Mouse (Mus musculus): ENCODE results near the gene Gm3250.
"Not testable (repeated sequence)": the region's sequence is repeated elsewhere in the genome, so short reads cannot be mapped to it uniquely, and the experiment has no call there.

Gm3250 gene

DNA sequence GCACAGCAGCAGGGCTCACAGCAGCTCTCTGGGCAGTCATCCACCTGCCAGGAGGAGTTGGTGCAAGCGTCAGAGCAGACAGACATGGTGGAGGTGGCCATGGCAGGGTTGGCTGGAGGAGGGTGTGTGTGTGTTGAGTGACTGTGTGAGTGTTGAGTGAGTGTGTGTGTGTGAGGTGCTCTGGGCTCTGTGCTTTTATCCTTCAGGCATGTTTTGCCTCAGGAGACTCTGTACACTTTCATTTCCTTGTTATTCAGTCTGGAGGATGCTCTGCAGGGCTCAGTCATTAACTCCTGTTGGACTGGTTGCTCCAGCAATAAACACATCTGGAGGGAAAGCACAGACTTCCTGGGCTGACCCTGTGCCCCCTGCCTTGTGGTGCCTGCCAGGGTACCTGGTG lies 31.1 kb downstream of the Gm3250 start, which contains the start of gene Gm9736:
Gm9736 (minus strand) TSS at position 101 of the 400 bp plus-strand sequence.
- in situ Hi-C loops (cut with MboI, MseI), result loop anchor here (10.0 kb wide), 1 partner anchor 1946 kb away; no protein-coding TSS in a partner anchor

DNA sequence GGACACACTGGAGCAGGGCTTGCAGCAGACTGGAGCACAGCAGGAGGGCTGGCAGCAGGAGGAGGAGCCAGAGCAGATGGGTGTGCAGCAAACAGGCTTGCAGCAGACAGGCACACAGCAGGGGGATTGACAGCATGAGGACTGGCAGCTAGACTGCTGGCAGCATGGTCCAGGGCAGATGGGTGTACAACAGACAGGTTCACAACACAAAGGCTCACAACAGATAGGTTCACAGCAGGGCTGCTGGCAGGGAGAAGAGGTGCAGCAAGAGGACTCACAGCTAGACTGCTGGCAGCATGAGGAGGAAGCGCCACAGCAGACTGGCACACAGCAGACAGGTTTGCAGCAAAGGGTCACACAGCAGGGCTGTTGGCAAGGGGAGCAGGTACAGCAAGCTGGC lies 31.7 kb downstream of the Gm3250 start:
- in situ Hi-C loops (cut with MboI, MseI), result loop anchor here (10.0 kb wide), 1 partner anchor 1946 kb away; no protein-coding TSS in a partner anchor

DNA sequence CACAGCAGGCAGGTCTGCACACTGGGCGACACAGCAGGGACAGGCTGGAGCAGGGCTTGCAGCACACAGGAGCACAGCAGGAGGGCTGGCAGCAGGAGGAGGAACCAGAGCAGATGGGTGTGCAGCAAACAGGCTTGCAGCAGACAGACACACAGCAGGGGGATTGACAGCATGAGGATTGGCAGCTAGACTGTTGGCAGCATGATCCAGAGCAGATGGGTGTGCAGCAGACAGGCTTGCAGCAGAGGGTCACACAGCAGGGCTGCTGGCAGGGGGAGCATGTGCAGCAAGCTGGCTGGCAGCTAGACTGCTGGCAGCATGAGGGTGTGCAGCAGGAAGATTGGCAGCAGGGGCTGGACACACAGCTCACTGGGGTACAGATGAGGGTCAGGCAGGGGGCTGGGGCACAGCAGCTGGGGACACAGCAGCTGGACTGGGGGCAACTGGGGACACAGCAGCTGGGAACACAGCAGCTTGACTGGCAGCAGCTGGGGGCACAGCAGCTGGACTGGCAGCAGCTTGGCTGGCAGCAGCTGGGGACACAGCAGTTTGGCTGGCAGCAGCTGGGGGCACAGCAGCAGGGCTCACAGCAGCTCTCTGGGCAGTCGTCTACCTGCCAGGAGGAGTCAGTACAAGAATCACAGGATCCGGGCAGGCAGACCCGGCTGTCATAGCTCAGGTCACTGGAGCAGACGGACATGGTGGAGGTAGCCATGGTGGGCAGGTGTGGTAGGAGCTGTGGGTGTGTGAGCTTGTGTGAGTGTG lies 40.2 kb downstream of the Gm3250 start, which contains the start of gene Gm18596:
Gm18596 (minus strand) TSS at position 715 of the 765 bp plus-strand sequence.
- in situ Hi-C loops (cut with MboI, MseI), result not testable (repeated sequence)

DNA sequence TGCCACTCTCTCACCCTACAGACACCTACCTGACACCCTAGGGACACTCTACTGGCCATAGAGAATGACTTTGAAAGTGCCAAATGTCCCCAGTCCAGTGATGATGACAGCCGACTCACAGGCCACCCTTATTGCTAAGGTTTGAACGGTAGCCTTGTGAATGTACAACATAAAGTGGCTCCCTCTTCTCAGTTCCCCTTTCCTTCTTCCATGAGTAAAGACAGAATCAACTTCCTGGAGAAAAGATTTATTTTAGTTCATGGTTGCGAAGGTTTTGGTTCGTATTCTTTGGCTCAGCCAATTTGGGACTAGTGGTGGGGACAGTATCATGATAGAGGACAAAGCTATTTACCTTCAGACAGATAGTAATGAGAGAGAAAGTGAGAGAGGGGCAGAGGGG lies 43.4 kb downstream of the Gm3250 start:
- in situ Hi-C loops (cut with MboI, MseI), result no loop called here

DNA sequence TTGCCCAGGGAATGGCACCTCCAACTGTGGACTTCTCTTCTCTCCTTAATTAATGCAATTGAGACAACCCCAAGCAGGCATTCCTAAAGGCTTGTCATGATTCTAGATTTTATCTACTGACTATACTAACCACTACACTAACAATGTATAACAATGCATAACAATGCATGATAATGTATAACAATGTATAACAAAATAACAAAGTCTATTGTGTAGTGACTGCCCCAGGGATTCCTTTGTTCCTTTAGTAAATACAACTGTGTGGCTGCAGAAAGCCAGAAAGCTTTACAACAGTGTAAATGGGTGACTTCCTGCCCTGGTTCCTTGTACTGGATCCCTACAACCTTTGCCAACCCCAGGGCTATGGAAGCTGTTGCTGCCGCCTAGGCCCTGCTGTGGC lies 46.4 kb downstream of the Gm3250 start:
- in situ Hi-C loops (cut with MboI, MseI), result no loop called here
